Mouse (Mus musculus) retina, postnatal 7 days (tissue): ENCODE measurements around the gene Dnm2.

Experiments
- DNase-seq: peaks from one replicate; pipeline ENCODE4 v3.0.0-alpha.2; 2012; ENCODE audit warnings: low read depth, low spot score

Dnm2 gene

DNA sequence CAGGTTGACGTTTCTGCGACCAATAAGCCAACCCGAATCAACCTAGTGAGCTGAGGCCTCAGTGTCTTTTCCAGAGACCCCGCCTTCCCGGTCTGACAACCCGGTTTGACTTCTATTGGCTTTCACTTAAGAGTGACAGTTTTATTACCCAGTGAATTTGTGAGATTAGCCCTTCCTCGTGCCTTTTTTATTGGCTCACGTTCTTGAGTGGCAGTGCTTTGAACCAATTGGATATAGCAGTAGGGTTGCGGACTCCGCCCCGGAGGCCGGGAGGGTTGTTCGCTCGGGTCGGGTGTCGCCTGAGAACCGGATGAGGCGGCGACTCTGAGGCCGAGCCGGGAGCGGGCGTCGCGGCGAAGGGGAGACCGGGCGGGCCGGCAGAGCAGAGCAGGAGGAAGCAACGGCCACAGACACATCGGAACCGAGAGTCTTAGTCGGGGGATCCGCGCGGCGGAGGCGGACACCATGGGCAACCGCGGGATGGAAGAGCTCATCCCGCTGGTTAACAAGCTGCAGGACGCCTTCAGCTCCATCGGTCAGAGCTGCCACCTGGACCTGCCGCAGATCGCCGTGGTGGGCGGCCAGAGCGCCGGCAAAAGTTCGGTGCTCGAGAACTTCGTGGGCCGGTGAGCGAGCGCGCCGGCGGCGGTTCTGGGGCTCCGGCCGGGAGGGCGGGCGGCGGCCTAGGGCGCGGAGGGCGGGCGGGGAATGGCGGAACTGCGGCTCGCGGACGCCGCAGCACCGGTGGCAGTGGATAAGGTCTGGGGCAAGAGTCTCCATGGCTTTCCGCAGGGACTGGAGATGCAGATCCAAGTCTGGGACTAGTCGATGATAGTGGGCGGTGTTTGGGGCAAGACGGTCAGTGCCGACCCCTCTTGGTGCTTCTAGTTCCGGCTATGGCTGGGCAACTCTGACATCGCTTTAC lies at the start of gene Dnm2:
Gene Dnm2 (plus strand): TSS at position 278 of the 925 bp plus-strand sequence.
- DNase-seq: peak; percentile 100

DNA sequence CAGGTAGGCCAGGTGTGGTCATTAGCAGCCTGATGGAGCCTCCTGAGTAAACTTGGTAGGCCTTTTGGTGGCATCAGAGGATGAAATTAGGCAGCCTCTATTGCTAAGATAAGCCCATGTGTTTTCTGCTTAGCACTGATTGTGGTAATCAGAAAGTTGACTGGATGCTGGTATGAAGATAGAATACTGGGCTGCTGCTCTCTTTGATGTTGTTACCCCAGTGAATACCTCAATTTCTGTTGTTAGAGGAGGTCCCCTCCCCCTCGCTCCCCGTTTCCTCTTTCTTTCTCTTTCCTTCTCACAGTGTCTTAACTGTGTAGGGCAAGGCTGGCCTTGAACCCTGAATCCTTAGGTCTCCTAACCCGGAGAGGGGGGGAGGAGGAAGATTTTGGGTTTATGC lies 45.5 kb upstream of the Dnm2 start:
- no peak for DNase-seq

DNA sequence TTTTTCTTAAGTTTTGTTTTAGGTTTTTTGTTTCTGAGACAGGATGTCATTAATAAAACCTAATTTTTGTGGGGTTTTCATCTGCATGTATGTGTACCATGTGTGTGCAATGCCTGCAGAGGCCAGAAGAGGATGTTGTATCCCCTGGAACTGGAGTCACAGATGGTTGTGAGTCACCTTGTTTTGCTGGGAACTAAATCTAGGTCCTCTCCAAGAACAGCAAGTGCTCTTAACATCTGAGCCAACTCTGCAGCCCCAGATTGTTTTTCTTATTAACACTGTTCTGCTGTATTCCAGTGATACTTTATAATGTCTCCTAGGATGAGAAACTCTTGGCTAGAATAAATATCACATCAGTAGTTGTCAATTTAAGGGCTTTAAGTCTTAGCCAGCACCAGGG lies 43.8 kb upstream of the Dnm2 start:
- DNase-seq: no peak

DNA sequence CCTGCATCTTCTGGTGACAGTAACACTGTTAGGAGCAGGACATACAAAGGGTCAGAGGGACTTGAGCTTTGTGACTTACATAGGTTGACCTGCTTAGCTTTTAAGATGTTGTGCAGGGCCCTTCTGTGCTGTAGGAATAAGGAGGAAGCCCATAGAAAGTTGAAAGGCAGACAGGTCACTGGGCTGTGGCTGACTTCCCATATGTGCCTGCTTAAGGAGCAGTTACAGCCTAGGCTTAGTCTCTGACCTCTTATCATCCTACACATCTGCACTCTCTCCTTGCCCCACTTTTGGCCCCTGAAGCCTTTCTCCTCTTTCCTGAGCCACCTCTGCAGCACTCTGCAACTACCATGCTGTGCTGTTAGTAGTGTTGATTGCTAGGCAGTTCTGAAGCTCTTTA lies 40.7 kb upstream of the Dnm2 start:
- DNase-seq: no peak

DNA sequence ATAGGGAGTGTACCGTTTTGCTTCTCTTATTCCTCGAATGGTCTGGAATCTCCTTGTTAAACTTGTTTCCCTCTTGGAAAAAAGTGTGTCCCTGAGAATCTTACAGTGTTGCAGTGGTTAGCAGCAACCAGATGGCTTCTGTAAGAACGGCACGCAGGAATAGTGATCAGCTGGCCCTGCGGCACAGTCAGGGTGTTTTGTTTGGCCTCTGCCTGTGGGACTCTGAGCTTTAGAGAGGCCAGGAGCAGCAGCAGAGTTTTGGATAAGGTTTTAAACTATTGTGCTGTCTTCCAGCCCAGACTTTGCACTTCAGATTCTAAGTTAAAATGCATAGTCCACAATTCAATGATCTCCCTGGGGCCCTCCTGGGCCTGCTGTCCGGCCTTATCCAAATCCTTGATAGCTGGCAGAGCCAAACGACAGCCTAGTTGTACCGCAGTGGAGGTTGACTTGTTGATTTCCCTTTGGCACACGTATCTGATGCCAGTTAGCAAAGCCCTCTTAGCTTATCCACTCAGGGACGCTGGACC lies 32.0 kb upstream of the Dnm2 start:
- no peak for DNase-seq

DNA sequence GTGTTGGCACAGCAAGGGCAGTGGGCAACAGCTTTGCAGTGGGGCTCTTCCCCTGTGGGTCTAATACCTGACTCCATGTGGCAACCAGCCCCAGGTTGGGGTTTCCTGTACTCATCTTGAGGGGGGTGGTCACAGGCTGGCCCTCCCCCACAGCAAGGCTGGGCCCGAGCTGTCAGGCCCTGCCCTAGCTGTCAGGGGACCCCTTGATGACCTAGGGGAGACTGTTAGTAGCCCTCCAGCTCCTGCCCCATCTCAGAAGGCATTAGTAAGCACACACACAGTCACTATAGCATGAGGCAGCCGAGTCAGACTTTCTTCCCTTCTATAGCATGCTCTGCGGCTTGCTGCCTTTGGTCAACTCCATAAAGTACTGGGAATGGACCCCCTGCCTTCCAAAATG lies 29.0 kb upstream of the Dnm2 start:
- DNase-seq: no peak

DNA sequence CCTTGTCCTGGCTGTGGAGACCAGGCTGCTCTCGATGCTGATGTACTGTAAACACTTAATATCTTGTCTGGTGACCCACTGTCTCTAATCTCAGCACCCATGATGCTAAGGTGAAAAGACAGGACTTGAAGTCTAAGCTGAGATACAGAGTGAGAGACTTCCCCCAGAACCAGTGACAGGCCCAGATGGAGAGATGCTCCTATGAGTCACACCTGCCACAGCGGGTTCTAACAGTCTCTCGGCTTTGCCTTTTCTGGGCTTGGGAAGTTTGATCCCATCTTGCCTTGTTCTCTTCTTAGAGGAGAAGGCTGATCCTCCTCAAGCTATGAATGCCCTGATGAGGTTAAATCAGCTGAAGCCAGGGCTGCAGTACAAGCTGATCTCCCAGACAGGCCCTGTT lies 27.5 kb upstream of the Dnm2 start:
- DNase-seq: no peak

DNA sequence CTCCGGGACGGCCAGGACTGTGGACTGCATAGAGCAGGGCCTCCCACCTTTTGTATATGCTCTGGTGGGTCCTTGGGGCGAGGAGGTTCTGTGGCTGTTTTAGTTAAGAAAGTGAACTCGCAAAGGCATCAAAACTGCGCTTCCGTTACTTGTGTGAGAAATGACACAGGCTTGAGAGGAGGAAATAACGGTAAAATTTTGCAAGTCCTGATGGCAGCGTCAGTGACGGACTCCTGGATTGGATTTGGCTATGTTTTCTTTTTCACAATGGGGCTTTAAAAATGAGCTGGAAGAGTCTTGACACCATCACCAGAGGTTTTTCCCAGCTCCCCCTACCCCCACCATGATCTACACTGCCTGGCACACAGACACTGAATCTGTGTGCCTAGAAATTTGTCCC lies 23.7 kb upstream of the Dnm2 start:
- DNase-seq: no peak

DNA sequence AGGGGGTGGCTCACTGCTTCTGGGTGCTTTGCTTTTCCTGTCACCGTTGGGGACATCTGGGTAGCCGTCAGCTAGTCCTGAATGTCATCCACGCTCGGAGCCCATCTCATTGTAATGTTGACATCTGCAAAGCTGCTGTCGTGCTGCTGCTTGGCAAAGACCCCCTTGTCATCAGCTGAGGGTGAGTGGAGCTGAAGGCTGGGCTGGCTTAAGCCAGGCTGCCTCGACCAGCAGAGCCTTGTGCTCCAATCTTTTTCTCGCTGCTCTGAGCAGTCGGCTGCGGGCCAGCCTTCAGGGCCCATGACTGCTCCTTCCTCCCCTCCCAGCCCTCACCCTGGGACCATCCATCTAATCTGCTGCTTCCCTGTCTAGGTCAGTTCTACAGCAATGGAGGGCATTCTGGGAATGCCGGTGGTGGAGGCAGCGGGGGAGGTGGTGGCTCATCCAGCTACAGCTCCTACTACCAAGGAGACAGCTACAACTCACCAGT lies 21.9 kb upstream of the Dnm2 start:
- no peak for DNase-seq

DNA sequence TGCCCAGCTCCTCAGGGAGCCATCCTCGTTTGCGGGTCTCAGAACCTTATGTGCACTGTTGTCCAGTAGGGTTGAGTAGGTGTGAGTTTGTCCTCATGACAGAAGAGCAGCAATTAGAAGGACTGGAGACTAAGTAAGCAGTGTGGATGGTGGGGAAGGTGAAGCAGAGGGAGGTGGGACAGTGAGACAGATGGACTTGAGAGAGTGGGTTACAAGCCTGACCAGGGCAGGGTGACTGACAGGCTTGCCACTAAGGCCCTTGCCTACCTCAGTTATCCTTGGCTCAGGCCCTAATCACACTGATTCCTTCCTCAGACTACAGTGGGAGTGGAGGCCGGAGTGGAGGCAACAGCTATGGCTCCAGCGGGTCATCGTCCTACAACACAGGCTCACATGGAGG lies 21.0 kb upstream of the Dnm2 start:
- no peak for DNase-seq

DNA sequence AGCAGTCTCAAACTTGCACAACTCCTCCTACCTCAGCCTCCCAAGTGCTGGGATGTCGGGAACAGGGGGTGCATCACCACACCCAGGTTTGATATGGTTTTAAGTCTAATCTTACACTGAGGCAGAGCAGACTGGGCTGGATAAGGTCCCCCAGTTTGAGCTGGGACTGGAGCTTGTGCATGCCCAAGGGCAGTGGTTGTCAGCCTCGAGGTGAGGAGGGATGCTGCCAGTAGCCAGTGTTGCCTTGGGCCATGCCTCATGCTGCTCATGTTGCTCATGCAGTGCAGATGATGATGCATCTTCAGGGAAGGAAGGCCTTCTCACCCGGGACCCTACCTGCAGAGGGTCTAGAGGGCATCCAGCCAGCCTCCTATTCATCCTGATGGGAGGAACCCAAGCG lies 19.2 kb upstream of the Dnm2 start:
- DNase-seq: no peak

DNA sequence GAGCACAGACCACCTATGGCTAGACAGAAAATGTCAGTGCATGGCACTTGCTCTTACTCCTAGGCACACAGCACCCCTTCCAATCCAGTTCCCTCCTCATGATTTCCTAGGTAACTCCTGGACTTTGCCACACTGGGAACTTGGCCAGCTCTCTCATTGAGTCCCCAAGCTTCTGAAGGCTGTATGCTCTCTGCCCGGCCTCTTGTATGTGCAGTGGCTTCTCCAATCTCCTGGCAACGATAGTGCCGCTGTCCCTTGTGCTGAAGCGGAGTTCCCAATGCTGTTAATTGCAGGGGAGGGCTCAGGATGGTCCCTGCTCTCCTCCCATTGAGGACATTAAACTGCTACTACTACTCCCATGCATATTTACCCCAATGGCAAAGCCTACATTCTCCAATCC lies 16.8 kb upstream of the Dnm2 start:
- no peak for DNase-seq

DNA sequence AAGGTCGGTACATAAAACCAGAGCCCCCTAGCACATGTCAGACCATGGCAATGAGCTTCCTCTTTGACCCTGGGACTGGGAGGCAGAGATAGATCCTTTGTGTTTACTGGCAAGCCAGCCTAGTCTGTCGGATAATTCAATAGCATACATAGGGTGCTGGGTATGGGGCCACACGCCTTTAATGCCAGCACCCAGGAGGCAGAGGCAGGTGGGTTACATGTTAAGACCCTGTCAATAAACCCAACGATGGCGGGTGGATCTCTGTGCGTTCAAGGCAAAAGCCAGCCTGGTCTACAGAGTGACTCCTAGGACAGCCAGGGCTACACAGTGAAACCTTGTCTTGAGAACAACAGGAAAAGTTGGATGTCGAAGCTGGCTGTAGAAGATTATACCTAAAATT lies 16.1 kb upstream of the Dnm2 start:
- no peak for DNase-seq

DNA sequence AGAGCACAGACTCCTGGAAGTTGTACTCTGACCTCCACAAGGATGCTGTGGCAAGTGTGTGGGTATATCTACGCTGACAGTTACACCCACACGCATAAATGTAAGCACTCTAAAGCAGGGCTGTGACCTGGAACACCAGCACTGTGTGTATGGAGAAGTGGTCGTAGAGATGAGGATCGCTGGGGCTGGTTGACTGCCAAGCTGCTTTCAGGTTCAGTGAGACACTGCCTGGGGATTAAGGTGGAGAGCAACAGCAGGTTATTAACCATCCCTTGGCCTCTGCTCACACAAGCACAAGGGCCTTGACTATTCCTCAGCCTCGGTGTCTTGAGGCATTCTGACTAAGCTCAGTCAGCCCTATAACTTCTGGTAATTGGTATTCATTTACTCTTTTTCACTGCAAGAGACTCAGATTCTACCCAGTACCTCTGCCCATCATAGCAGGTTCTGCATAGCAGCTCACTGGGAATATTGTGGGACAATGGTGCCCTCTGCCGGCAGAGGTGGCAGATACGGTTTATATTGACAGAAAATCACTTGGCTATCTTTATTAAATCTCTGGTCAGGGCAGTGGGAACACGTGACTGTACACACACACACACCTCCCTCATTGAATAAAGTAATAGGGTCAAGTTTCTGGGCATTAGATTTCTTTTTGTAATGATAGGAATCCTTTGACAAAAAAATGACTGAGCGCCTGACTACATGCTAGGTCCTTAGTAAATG lies 15.0 kb upstream of the Dnm2 start:
- peak; percentile 77 for DNase-seq

DNA sequence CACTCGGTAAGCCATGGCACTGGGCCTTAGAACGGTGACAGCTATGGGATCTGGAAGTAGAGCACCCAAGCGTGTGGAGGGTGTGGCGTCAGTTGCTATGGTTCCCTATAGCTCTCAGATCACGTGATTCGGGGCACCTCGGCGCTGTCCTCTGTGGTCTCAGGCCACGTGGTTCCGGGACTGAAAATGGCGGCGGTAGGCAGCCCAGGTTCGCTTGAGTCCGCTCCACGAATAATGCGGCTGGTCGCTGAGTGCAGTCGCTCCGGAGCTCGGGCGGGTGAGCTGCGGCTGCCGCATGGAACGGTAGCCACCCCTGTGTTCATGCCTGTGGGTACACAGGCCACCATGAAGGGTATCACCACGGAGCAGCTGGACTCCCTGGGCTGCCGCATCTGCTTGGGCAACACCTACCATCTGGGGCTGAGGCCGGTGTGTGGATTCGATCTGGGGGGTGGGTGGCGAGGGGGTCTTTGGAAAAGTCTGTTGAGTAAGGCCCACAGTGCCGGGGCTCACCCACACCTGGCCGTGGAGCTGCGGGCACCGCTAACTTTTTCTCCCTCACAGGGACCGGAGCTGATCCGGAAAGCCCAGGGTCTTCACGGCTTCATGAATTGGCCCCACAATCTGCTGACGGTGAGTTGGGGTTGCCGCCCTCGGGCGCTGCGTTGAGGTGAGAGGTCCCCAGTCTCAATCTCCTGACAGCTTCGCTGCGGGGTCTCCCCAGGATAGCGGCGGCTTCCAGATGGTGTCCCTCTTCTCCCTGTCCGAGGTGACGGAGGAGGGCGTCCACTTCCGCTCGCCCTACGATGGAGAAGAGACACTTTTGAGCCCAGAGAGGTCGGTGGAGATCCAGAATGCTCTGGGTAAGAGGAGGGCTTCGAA lies 12.8 kb upstream of the Dnm2 start, which contains the start of gene Qtrt1:
Gene Qtrt1 (plus strand): TSS at position 169 of the 882 bp plus-strand sequence.
- peak; percentile 84 for DNase-seq

DNA sequence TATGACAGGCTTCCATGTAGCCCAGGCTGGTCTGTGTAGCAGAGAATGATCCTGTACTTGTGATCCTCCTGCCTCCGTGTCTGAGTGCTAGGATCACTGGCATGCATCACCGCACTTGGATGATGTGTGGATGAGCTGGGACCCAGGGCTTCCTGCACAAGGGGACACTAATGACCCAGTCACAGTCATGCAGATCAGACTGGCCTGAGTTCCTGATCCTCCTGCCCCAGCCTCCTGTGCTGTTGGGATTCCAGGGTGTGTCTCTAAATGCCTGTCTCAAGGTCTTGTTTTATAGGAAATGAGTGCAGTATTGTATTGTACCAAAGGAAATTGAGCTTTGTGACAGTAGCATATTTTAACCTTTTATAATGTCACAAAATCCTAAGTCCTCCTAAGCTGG lies 6.8 kb upstream of the Dnm2 start:
- DNase-seq: no peak

DNA sequence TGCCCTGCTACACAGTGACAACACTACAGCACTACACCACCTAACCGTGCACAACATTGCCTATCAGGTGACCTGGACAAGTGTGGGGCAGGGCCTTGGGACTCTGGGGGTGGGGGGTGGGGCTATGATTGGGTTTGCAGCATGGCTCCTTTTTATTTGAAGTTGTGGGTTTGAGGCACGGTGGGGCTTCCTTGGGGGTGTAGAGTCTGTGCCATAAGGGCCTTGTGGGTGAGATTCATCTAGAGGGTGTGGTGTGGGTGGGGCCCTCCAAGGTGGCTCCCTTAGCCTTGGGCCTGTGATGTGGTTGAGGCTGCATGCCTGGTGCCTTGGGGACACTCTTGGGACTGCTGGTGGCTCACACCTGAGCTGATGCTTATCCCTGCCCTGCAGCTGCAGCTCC lies 5.1 kb upstream of the Dnm2 start:
- no peak for DNase-seq

DNA sequence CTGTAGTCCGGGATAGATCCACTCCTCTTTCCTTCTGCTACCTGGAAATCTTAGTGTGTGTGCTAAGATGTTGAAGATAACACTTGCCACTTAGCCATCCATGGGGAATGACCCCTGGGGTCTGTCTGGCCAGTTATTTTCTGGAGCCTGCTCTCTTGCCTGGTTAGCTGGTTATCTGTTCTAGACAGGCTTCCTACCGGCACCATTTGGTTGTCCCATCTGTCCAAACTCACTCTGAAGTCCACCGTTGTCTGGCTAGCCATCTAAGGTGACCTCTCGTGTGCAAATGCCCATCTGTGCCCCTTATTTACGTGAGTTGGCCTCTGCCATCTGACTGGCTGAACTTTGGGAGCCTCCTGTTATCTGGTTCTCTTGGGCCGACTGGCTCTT lies 843 bp downstream of the Dnm2 start:
- DNase-seq: no peak

DNA sequence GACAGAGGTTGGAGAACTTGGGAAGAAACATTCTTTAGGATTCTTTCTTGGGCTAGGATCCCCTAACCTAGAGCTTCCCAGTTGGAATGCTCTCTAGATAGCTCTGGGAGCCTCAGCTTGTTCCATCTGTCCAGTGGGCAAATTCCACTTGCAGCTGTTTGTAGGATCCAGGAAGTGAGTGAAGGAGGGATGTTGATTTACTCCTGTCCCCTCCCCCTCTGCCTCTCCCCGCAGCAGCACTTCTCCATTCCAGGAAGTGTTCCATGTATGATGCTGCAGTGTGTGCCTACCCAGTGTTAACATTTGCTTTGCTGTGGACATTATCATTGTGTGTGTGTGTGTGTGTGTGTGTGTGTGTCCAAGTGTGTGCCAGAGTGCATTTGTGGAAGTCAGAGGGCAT lies 1.3 kb downstream of the Dnm2 start:
- no peak for DNase-seq

DNA sequence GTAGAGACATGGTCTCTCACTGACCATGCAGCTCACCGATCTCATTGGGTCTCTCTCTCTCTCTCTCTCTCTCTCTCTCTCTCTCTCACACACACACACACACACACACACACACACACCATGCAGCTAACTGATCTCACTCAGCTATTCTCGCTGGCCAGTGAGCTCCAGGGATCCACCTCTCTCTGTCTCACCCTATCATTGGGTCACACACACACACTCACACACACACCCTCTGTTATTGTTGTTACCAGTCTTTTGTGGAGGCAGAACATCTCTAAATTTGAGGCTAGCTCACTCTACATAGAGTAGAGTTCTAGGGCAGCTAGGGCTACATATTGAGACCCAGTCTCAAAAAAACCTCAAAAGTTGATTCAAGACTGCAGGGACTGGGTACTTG lies 1.8 kb downstream of the Dnm2 start:
- no peak for DNase-seq

DNA sequence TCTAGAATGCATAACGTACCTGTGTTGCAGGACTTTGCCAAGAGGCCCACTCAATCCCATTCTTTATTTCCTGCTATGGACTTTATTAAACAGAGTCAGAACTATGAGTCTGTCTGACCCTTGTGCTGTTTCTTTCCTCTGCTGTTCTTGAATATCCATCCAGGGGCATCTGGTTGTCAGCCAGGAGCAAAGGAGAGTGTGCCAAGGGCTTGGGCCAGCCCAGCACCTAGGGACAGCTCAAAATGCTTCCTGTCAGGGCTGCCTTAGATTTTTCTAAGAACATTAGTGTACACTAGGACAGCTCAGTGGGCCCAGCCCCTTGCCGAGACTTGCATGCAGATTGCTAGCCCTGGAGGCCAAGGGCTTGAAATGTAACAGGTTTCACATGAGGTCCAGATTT lies 3.1 kb downstream of the Dnm2 start:
- no peak for DNase-seq

DNA sequence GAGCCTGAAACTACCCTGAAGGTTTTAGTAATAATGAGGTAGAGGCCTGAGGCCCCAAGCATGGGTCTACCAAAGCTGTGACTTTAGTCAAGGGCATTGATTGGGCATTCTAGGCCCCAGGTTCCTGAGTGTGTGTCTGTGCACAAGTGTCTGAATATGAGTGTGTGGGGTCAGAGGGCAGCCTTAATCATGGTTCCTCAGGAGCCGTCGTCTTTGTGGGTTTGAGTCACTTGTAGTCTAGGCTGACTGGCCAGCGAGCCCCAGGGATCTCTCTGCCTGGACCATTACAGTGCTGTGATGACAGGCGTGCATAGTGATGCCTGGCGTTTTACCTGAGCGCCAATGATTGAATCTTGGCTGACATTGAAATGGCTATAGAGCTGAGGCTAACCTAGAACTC lies 3.5 kb downstream of the Dnm2 start:
- DNase-seq: no peak
